Mouse (Mus musculus) heart, postnatal 0 days (tissue): Measurements from ENCODE around the gene Lonp2.

ENCODE experiments used
- CTCF ChIP-seq: IDR thresholded peaks from 2 replicates; pipeline ENCODE4 v1.5.1; 2016; ENCODE audit warnings: antibody characterized with exemption, control low read depth, low read depth
- EP300 ChIP-seq: IDR thresholded peaks from 2 replicates; pipeline ENCODE4 v1.6.1; 2016; ENCODE audit warnings: antibody characterized with exemption, low read depth

DNA sequence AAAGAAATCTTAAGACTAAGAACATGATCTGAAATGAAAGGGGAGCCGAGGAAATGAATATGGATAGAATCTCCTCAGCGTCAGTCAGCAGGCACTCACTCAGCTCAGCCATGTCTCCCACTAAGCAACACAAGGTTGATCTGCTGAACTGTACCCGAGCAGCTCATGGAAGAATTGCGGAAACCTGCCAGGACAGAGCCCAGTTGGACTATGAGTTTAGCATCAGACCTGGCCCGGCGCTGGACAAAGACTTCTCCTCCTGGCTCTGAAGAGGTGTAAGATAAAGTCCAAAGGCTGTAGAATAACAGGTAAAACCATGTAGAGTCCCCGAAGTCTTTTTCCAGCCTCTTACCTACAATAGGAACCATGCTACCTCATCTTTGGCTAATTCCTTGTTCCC, 26.2 kb upstream of the Lonp2 start:
- TF ChIP-seq CTCF (no peak), EP300 (no peak)
